Mouse (Mus musculus) liver, adult 2 months (tissue): ENCODE measurements around the gene Adgrl3. TPM values are rescaled to one million over a fixed set of nuclear protein-coding genes. Genes with fewer than 3 reads are reported as not detected.

Source experiments
- DNase-seq: peaks from one replicate; pipeline ENCODE4 v3.0.0-alpha.2; 2011; ENCODE audit warnings: low read depth, low spot score; ENCODE audit errors: extremely low read depth
- H3K27ac ChIP-seq: fragments of 200-500 bp; replicated peaks from 2 replicates; pipeline ENCODE4 v1.5.1; 2012; ENCODE audit warnings: low read depth, mild to moderate bottlenecking, control low read depth, inconsistent platforms, low read length; ENCODE audit not compliant: insufficient read depth
- H3K27me3 ChIP-seq: fragments of 200-500 bp; 2 replicates; pipeline ENCODE4 v1.6.1; 2012; ENCODE audit warnings: mild to moderate bottlenecking, moderate library complexity, low read length, inconsistent platforms; ENCODE audit not compliant: control insufficient read depth, insufficient read depth
- H3K36me3 ChIP-seq: fragments of 200-500 bp; 2 replicates; pipeline ENCODE4 v1.6.1; 2012; ENCODE audit warnings: low read length, inconsistent platforms; ENCODE audit not compliant: control insufficient read depth, insufficient read depth
- H3K4me1 ChIP-seq: fragments of 200-500 bp; 2 replicates; pipeline ENCODE4 v1.6.1; 2011; ENCODE audit warnings: low read length; ENCODE audit not compliant: control insufficient read depth, insufficient read depth
- H3K4me3 ChIP-seq: fragments of 200-500 bp; 2 replicates; pipeline ENCODE4 v1.5.1; 2011; ENCODE audit warnings: low read depth, mild to moderate bottlenecking, control low read depth, low read length, moderate library complexity; ENCODE audit not compliant: insufficient read depth
- H3K79me2 ChIP-seq: fragments of 200-500 bp; 2 replicates; pipeline ENCODE4 v1.6.1; 2012; ENCODE audit warnings: inconsistent platforms, mild to moderate bottlenecking, low read length, moderate library complexity; ENCODE audit not compliant: control insufficient read depth, insufficient read depth
- H3K9ac ChIP-seq: fragments of 200-500 bp; 2 replicates; pipeline ENCODE4 v1.6.1; 2012; ENCODE audit warnings: low read depth, mild to moderate bottlenecking, control low read depth, inconsistent platforms, low read length
- CTCF ChIP-seq: fragments of 200-500 bp; IDR thresholded peaks from 2 replicates; pipeline ENCODE4 v1.5.1; 2011; ENCODE audit warnings: low read depth, low read length, control low read depth
- POLR2A ChIP-seq: fragments of 200-500 bp; IDR thresholded peaks from 2 replicates; pipeline ENCODE4 v1.6.1; 2011; ENCODE audit warnings: low read length, control low read depth; ENCODE audit not compliant: insufficient read depth; ENCODE audit errors: extremely low read depth
- WGBS: fragments of 180-500 bp; shearing (Covaris S2); methylation state at CpG from one replicate; pipeline ENCODE4 v1.1.7; 2018; 5-methylcytosine and 5-hydroxymethylcytosine counted together
- polyA plus RNA-seq: library from polyadenylated mRNA; depleted of rRNA; stranded (reverse); fragments of >200 nt; gene quantifications from 2 replicates; pipeline ENCODE4 v1.2.3, GENCODE M21; 2012
- total RNA-seq: library from RNA; depleted of rRNA; stranded (reverse); fragments of >200 nt; gene quantifications from 2 replicates; pipeline ENCODE4 v1.2.3, GENCODE M21; 2014

The Adgrl3 gene
- total and polyA plus RNA-seq, 2 experiments = 0.33 to 1.0 TPM

DNA sequence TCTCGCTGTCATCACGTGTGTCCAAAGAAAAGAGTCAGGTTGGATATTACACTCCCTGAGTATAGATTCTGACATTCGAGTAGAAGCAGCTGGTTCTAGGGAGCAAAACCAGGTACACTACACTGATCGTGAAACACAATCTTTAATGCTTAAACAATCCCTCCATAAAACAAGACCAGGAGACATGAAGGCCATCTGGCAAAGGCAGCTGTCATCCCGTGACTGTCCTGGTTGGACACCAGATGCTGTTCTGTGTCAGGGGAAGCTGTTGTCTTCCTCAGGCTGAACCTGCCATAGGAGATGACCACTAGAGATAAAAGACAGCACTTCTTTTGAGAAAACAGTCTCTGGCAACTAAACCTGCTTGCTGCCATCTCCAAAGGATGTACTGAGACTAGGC, 228.8 kb downstream of the Adgrl3 start:
- TF ChIP-seq POLR2A (no peak), CTCF (no peak)
- Histone ChIP-seq H3K4me1 (no peaks in the 10 kb centered on the region), H3K36me3 (no peaks in the 10 kb centered on the region), H3K79me2 (no peaks in the 10 kb centered on the region), H3K27ac (no peak overlapping the region), H3K27me3 (no peaks in the 10 kb centered on the region), H3K4me3 (no peak overlapping the region), H3K9ac (no peak overlapping the region)
- DNase-seq = no peak
- 80% methylated on average over 5 of the region's 5 CpGs for WGBS

DNA sequence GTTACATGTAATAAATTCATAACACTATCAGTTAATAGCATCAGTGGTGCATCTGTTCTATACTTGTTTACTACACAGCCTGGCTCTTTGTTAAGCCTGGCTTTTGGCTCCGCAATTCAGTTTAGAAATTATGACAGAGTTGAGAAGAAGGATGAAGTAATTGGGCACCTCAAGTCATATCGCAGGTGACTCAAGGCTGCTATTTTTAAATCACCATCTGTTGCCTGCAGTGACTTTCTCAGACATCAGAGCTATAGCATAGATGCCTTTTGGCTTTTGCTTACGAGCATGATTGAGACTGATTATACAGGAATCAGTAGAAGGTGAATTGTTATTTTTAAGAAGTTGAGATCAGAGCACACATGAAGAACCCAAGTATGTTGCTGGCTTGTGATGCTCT, 236.2 kb downstream of the Adgrl3 start:
- Histone ChIP-seq H3K36me3 (no peaks in the 10 kb centered on the region), H3K27me3 (no peaks in the 10 kb centered on the region), H3K4me1 (no peaks in the 10 kb centered on the region), H3K9ac (no peak overlapping the region), H3K79me2 (no peaks in the 10 kb centered on the region), H3K27ac (no peak overlapping the region), H3K4me3 (no peak overlapping the region)
- WGBS = 82% methylated on average over 3 of the region's 3 CpGs
- TF ChIP-seq POLR2A (no peak), CTCF (no peak)
- DNase-seq = no peak

- no peak for DNase-seq
- no peaks in the 10 kb centered on the region for H3K4me1 ChIP-seq
- TF ChIP-seq CTCF (no peak), POLR2A (no peak)
- H3K27ac ChIP-seq = no peak overlapping the region
- no peak overlapping the region for H3K4me3 ChIP-seq
- H3K9ac ChIP-seq = no peak overlapping the region
- 83% methylated on average over 3 of the region's 3 CpGs for WGBS
- H3K36me3 ChIP-seq = no peaks in the 10 kb centered on the region
- H3K79me2 ChIP-seq = no peaks in the 10 kb centered on the region
- H3K27me3 ChIP-seq = no peaks in the 10 kb centered on the region
These were observed 249.8 kb downstream of the Adgrl3 start for GRCm38 (mm10) chr5:81269689-81270088.

DNA sequence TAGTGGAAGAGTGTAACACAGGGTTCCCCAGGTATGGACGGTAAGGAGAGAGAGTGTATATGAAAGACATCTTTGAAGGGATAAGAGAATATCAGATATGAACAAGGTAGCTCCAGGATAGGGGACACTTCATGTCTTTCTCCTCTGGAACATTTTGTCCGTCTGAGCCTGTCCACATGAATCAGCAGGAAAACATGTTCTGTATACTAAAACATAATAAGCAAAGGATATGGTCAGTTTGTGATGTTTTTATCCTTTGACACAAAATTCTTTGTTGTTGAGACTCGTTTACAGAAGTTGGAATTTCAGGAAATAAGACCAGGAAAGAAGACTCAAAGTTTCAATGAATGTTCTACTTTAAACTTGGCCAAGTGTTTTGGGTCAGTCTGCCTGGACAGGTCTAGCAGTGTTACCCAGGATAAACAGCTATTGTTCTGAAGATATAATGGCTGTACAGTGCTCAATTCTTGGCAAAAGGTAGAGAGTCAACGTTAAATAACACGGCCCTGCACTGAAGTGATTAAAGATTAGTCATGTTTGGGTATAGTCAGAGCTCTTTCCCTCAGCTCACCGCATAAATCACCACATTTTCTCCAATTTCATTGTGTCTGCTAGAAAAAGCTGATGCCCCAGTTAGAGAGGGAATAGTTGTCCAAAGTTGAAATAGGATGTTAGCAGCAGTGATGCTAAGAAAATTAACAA, 255.6 kb downstream of the Adgrl3 start:
- whole genome bisulfite sequencing = 67% methylated on average over 6 of the region's 6 CpGs
- no peak overlapping the region for H3K27ac ChIP-seq
- H3K4me1 ChIP-seq = no peaks in the 10 kb centered on the region
- H3K4me3 ChIP-seq = no peak overlapping the region
- H3K36me3 ChIP-seq = no peaks in the 10 kb centered on the region
- no peak for DNase-seq
- H3K27me3 ChIP-seq = no peaks in the 10 kb centered on the region
- TF ChIP-seq POLR2A (no peak), CTCF (no peak)
- no peaks in the 10 kb centered on the region for H3K79me2 ChIP-seq
- no peak overlapping the region for H3K9ac ChIP-seq

DNA sequence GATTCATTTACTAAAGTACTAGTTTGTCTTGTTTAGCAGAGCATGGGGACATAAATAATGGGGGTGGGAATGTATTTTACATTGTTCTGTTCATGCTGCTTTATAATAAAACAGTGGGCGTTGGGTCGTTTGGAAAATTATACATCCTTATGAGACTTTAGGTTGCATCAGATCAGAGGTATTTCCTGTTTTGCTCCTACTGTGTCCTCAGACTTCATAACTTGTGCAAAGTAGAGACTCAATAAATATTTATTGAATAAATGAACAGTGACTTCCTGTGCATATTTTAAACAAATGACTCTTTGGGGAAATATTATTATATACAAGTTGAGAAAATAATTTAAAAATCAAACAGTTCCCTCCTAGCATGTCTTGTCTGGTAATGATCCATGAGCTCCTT, 259.3 kb downstream of the Adgrl3 start:
- DNase-seq = no peak
- no peaks in the 10 kb centered on the region for H3K4me1 ChIP-seq
- no peaks in the 10 kb centered on the region for H3K36me3 ChIP-seq
- H3K27me3 ChIP-seq = no peaks in the 10 kb centered on the region
- no peak for TF ChIP-seq POLR2A
- TF ChIP-seq CTCF = no peak
- no peak overlapping the region for H3K9ac ChIP-seq
- WGBS = 65% methylated on average over 2 of the region's 2 CpGs
- no peak overlapping the region for H3K27ac ChIP-seq
- H3K79me2 ChIP-seq = no peaks in the 10 kb centered on the region
- no peak overlapping the region for H3K4me3 ChIP-seq

DNA sequence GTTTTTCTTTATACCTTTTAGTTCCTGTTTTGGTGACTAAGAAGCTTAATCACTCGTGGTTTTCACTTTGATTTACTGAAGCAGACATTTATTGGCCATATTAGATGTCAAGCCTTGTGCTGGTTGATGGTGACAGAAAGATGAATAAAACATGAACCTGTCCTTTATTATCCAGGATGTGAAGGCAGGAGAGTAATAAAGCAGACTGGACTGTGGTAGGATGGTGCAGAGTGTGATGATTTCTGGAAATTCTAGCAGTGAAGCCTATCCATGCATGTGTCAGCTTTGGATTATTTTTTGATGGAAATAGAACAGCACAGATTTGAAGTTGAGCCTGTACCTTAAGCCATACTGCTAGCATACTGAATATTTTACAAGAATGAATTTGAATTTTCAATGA, 265.7 kb downstream of the Adgrl3 start:
- Histone ChIP-seq H3K4me1 (no peaks in the 10 kb centered on the region), H3K36me3 (no peaks in the 10 kb centered on the region), H3K27me3 (no peaks in the 10 kb centered on the region), H3K4me3 (no peak overlapping the region), H3K27ac (no peak overlapping the region), H3K79me2 (no peaks in the 10 kb centered on the region), H3K9ac (no peak overlapping the region)
- TF ChIP-seq CTCF (no peak), POLR2A (no peak)
- WGBS = 58% methylated on average over 1 of the region's 1 CpGs
- DNase-seq = no peak
